ENCODE assay signal across 8 mouse cellular contexts in genomic region chr15:98676940-98677728, GRCm38 (mm10). TPM values are rescaled to one million over a fixed set of nuclear protein-coding genes. Genes with fewer than 3 reads are reported as not detected.
A peak's percentile ranks its signal among the peaks of the same experiment; 100 is the strongest.
DNase-seq lines count a peak whose midpoint lies in the region; ATAC-seq lines count a peak whose summit lies in the region.

TSS of gene Rnd1 (minus strand) at chr15:98677461.

- 0 out of 2 replicates have a peak, but pooled peaks cover 2% of the 10 kb centered on the region for H3K4me1 ChIP-seq in intestine, embryonic 14.5 days (replicated peaks; ENCODE audit: control insufficient read depth, insufficient read depth, low read length)

- H3K36me3 ChIP-seq in intestine, embryonic 14.5 days (ENCODE audit: control insufficient read depth, insufficient read depth, low read length), result no peaks in the 10 kb centered on the region

- H3K4me2 ChIP-seq in intestine, embryonic 14.5 days (ENCODE audit: low read length), result peak within 1 kb of the TSS; percentile 51

- H3K4me3 ChIP-seq in intestine, embryonic 14.5 days (ENCODE audit: low read depth, low read length), result peak within 1 kb of the TSS; percentile 28

- intact Hi-C loops in left cerebral cortex, postnatal 10 days (cut with DNase I), result no loop called here

- WGBS in intestine, embryonic 14.5 days, result under 1% methylated on average over 36 of the region's 37 CpGs

- peaks cover 38% of the 10 kb centered on the region for H3K27me3 ChIP-seq in intestine, embryonic 14.5 days (replicated peaks; ENCODE audit: control insufficient read depth, insufficient read depth, low read length)

- ATAC-seq in intestine, embryonic 14.5 days (replicated peaks; ENCODE audit: low FRiP score, low TSS enrichment, low read depth), result peak; percentile 97
- ATAC-seq in megakaryocyte progenitor cell, adult 5-6 weeks (replicated peaks; ENCODE audit: poor library complexity), result peak; percentile 97

- H3K9ac ChIP-seq in intestine, embryonic 14.5 days (ENCODE audit: low read length), result no peak within 1 kb of the TSS

- no peak within 1 kb of the TSS for H3K27ac ChIP-seq in intestine, embryonic 14.5 days (ENCODE audit: low read depth)

- DNase-seq in adrenal gland, adult 8-10 months, result peak; percentile 83
- DNase-seq in embryo, embryonic 11.5 days (ENCODE audit: low read depth, low spot score), result peak; percentile 80
- DNase-seq in gastrocnemius, postnatal 25 days, result peak; percentile 82
- peak; percentile 82 for DNase-seq in intestine, embryonic 14.5 days (ENCODE audit: low spot score)
- DNase-seq in left cerebral cortex, postnatal 10 days (ENCODE audit: extremely low spot score in 1 of 2, low spot score in 2 of 2), result peak; percentile 88 to 92
- peak; percentile 94 to 96 for DNase-seq in right cerebral cortex, postnatal 10 days (ENCODE audit: low spot score in 2 of 2)
- peak; percentile 56 to 81 for DNase-seq in urinary bladder, postnatal 36 days (ENCODE audit: low spot score in 2 of 2)

- H3K9me3 ChIP-seq in intestine, embryonic 14.5 days (ENCODE audit: control insufficient read depth, low read length), result no peaks in the 10 kb centered on the region

RNA-seq across cellular contexts. Expression of gene Rnd1, which starts in this region (rescaled TPM):
- total RNA-seq in adrenal gland, adult 8-10 months (2022), result 1 to 10 TPM; 2.5 to 9.7 (median 4.0) TPM
- 1 to 10 TPM in 1 of 2 experiments, under 1 TPM in 1; 0.40 to 1.0 TPM for total RNA-seq in gastrocnemius, postnatal 25 days (2021)
- 0.83 and 1.0 TPM in 2 replicates for polyA plus RNA-seq in intestine, embryonic 14.5 days (2014; fragmentation: Nextera tagmentation; extraction: Ambion mirVana)
- total RNA-seq in left cerebral cortex, postnatal 10 days (2021), result 10 to 100 TPM; 68.6 to 70.1 TPM
- total RNA-seq in megakaryocyte progenitor cell, adult 5-6 weeks (2015), result 1.1 and 1.7 TPM in 2 replicates
- 3.3 and 3.5 TPM in 2 replicates for total RNA-seq in megakaryocyte progenitor cell, adult 5-6 weeks (2017)

Comparison
In these comparisons a context has a peak if more than half of its experiments do, and no peak if none do; other contexts are left out.
1. RNA of gene Rnd1 (total RNA-seq): 68.6 to 70.1 TPM in left cerebral cortex, postnatal 10 days; 2.5 to 9.7 TPM in adrenal gland, adult 8-10 months, 1.1 to 3.5 TPM in megakaryocyte progenitor cell, adult 5-6 weeks and 0.40 to 1.0 TPM in gastrocnemius, postnatal 25 days; every median in the first group is over 4 times any median in the second.
2. Peak in every context shown above with its lines, with median percentiles within 50 percentile points of each other: DNase-seq.